Mouse (Mus musculus) G1E (cell line): Measurements from ENCODE around the gene Zw10. TPM values are rescaled to one million over a fixed set of nuclear protein-coding genes. Genes with fewer than 3 reads are reported as not detected.

ENCODE experiments used
- ATAC-seq: 2 replicates; pipeline ENCODE4 v1.8.0; 2016; ENCODE audit warnings: mild to moderate bottlenecking; ENCODE audit not compliant: insufficient number of reproducible peaks, poor library complexity, low FRiP score, severe bottlenecking; ENCODE audit errors: extremely low read depth
- DNase-seq: peaks from one replicate; pipeline ENCODE4 v3.0.0; 2012; ENCODE audit warnings: low spot score
- H3K27me3 ChIP-seq: 2 replicates; pipeline ENCODE4 v1.6.1; 2012; ENCODE audit warnings: mild to moderate bottlenecking, low read length, inconsistent platforms; ENCODE audit not compliant: insufficient read depth
- H3K36me3 ChIP-seq: replicated peaks from 2 replicates; pipeline ENCODE3; 2012; ENCODE audit warnings: mild to moderate bottlenecking, inconsistent platforms
- H3K4me1 ChIP-seq: 2 replicates; pipeline ENCODE4 v1.6.1; 2012; ENCODE audit warnings: low read depth, low read length, inconsistent platforms, mixed read lengths; ENCODE audit not compliant: insufficient read depth
- H3K4me3 ChIP-seq: 2 replicates; pipeline ENCODE4 v1.5.1; 2012; ENCODE audit warnings: low read depth, mild to moderate bottlenecking, inconsistent platforms, low read length, moderate library complexity, mixed read lengths
- H3K9me3 ChIP-seq: replicated peaks from 2 replicates; pipeline ENCODE4 v1.6.1; 2012; ENCODE audit warnings: inconsistent platforms
- CTCF ChIP-seq: IDR thresholded peaks from 2 replicates; pipeline ENCODE4 v1.5.1; 2012; ENCODE audit warnings: low read depth, low read length, inconsistent platforms, mixed read lengths
- GATA1 ChIP-seq: IDR thresholded peaks from 2 replicates; pipeline ENCODE4 v1.6.1; 2012; ENCODE audit warnings: borderline replicate concordance, low read length, inconsistent platforms, mixed read lengths
- GATA2 ChIP-seq: IDR thresholded peaks from 2 replicates; pipeline ENCODE4 v1.6.1; 2012; ENCODE audit warnings: low read depth, low read length, inconsistent platforms, borderline replicate concordance
- POLR2AphosphoS5 ChIP-seq: IDR thresholded peaks from 2 replicates; pipeline ENCODE4 v1.6.1; 2012; ENCODE audit warnings: low read depth, low read length, inconsistent platforms; ENCODE audit not compliant: insufficient replicate concordance
- TAL1 ChIP-seq: conservative IDR thresholded peaks from 2 replicates; pipeline ENCODE4 v1.6.1; 2012; ENCODE audit warnings: low read depth, low read length, inconsistent platforms, mixed read lengths
- polyA plus RNA-seq: library from polyadenylated mRNA; stranded (reverse); fragments of >175 nt; gene quantifications from 2 replicates; pipeline ENCODE4 v1.2.3, GENCODE M21; 2012
- total RNA-seq, 2 experiments: library from RNA; stranded (forward) in 1 of 2; stranded (reverse) in 1 of 2; fragments of 200-1000 nt in 1 of 2; fragments of >200 nt in 1 of 2; fragmentation: Nextera tagmentation in 1 of 2; gene quantifications; 2 replicates each; pipeline ENCODE4 v1.2.3; 2014 to 2017

The Zw10 gene
- total and polyA plus RNA-seq, 3 experiments, result 6.6 to 53.1 (median 46.4) TPM

DNA sequence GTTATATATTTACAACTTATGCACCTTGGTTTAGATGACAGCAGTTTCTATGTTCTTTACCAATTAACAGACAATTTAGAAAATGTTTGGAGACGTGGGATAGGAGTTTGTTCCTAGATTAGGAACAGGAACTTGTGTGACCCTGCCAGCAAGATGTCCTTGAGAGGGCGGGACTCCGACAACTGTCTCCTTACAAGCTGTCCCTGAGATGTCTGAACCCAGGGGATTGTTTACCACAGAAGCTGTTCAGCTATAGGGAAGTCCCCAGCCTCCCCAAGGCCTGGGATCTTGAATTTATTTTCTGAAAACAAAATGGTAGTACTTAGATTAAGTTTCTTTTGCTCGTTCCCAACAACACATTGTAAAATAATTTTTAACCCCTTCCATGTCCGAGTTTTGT lies 4.5 kb upstream of the Zw10 start:
- no peaks in the 10 kb centered on the region for H3K9me3 ChIP-seq
- H3K36me3 ChIP-seq, result no peaks in the 10 kb centered on the region
- H3K27me3 ChIP-seq, result peaks cover 20% of the 10 kb centered on the region
- ATAC-seq (no peak), DNase-seq (no peak)
- no peak for TF ChIP-seq GATA1
- TF ChIP-seq POLR2AphosphoS5, result no peak
- TF ChIP-seq TAL1, result no peak
- no peak for TF ChIP-seq GATA2
- TF ChIP-seq CTCF, result no peak
- no peak overlapping the region for H3K4me3 ChIP-seq
- peaks cover 13% of the 10 kb centered on the region for H3K4me1 ChIP-seq

DNA sequence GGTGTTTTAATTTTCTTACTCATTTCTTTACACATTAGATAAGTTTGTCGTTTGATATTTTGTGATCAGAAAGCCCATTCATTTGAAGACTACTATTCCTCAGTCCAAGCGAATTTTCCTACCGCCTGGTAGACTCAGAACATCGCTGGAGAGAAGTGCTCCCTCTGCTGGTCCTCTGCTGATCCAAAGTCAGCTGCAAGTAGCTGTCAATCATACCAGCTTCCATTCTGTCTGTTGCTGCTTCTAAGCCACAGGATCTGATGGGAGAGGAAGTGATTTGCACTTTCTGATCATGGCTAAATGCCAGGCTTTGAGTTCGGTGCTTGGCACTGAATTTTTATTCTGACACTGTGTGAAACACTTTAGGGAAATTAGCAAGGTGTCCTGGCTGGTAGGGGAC lies 4.1 kb upstream of the Zw10 start:
- H3K4me3 ChIP-seq, result no peak overlapping the region
- peak; percentile 64 for TF ChIP-seq CTCF
- no peak for TF ChIP-seq POLR2AphosphoS5
- no peak for TF ChIP-seq GATA2
- no peak for TF ChIP-seq TAL1
- no peak for TF ChIP-seq GATA1
- peaks cover 20% of the 10 kb centered on the region for H3K27me3 ChIP-seq
- DNase-seq (peak; percentile 30), ATAC-seq (no peak)
- H3K9me3 ChIP-seq, result no peaks in the 10 kb centered on the region
- no peaks in the 10 kb centered on the region for H3K36me3 ChIP-seq
- peaks cover 18% of the 10 kb centered on the region for H3K4me1 ChIP-seq

DNA sequence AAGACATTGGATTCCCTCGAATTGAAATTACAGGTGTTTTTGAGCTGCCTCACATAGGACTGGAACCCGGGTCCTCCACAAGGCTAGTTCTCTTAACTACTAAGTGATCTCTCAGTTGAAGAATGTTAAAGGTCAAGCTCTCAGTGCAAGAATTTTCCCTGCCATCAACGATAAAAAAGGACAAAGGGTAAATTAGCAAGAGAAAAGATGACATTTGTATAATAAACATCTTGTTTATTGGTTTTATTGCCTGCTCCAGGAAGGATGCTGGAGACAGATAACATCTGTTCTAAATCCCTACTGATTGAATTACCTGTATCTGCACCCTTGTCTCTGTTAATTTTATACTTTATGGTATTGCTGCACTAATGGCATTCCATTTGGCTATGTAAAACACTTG lies 1.4 kb upstream of the Zw10 start:
- peaks cover 12% of the 10 kb centered on the region for H3K36me3 ChIP-seq
- TF ChIP-seq GATA1 (no peak), POLR2AphosphoS5 (no peak), GATA2 (no peak), TAL1 (no peak), CTCF (no peak)
- H3K4me3 ChIP-seq, result no peak overlapping the region
- H3K4me1 ChIP-seq, result peaks cover 25% of the 10 kb centered on the region
- no peaks in the 10 kb centered on the region for H3K9me3 ChIP-seq
- H3K27me3 ChIP-seq, result peaks cover 8% of the 10 kb centered on the region; the same call in 1 of the 2 replicates
- ATAC-seq (no peak), DNase-seq (no peak)

DNA sequence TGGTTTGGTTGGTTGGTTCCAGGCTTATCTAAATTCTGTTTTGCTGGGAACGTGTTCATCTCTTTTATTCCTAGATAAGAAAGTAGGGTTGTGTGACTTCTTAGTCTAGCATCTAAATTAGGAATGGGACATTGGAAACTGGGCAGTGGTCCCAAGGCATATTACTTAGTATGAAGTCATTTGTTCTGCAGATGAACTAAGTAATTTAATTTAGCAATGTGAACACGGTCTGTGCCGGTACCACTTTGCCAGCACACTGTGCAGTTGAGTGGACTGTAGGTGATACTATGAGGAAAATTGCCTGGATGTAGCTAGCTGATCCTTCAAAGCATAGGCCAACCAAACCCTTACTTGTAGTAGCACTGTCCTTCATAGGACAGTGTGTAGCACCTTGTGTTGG lies 21.4 kb downstream of the Zw10 start:
- Histone ChIP-seq H3K27me3 (no peaks in the 10 kb centered on the region), H3K9me3 (no peaks in the 10 kb centered on the region), H3K4me1 (no peaks in the 10 kb centered on the region), H3K4me3 (no peak overlapping the region), H3K36me3 (peaks cover 86% of the 10 kb centered on the region)
- TF ChIP-seq GATA1 (no peak), TAL1 (no peak), CTCF (no peak), GATA2 (no peak), POLR2AphosphoS5 (no peak)
- no peak for DNase-seq
- no peak for ATAC-seq

DNA sequence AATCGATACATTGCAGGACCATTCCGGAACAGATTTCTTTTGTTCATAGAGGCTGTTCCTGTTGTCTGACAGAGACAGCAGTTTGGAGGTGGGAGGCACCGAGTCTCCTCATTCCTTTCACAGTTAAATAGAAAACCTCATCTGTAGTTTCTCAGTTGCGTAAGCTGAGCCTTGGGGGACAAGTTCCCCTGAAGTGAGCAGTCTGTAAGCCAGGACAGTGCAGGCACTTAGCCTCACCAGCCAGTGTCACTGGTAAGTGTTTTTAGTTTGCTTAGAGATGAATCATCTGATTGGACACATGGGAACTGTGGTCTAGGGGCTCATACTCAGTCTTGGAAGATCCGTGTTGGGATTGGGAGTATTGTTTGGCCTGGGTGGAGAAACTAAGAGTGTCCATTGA lies 25.7 kb downstream of the Zw10 start, which contains the start of gene Tmprss5:
TSS of gene Tmprss5 (plus strand) at position 154 of the 400 bp plus-strand sequence.
- TF ChIP-seq POLR2AphosphoS5 (no peak), CTCF (no peak), GATA2 (no peak), GATA1 (no peak), TAL1 (no peak)
- Histone ChIP-seq H3K36me3 (peaks cover 60% of the 10 kb centered on the region), H3K4me3 (no peak within 1 kb of the TSS), H3K4me1 (no peaks in the 10 kb centered on the region), H3K9me3 (no peaks in the 10 kb centered on the region), H3K27me3 (no peaks in the 10 kb centered on the region)
- ATAC-seq (no peak), DNase-seq (no peak)

DNA sequence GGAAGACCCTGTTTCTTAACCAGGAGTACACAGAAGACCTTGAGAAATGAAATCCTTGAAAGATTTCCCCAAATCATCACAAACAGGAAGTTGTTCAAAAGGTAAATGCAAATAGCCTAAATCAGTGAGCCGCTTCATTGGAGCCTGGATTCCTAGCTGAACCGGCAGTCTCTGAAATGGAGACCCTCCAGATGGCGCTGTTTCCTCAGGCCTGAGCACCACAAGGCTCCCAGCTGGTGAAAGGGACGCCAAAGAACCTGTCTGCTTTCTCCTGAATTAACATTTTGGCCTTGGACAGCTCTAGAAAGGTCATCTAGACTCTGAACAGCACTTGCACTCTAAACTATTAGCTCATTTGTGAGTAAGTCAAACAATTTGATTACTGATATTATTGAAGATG lies 26.1 kb downstream of the Zw10 start:
- DNase-seq, result no peak
- no peak for TF ChIP-seq GATA1
- 0 out of 2 replicates have a peak, but pooled peaks have one; percentile 22 for TF ChIP-seq CTCF
- TF ChIP-seq TAL1, result no peak
- H3K4me1 ChIP-seq, result no peaks in the 10 kb centered on the region
- H3K36me3 ChIP-seq, result peaks cover 60% of the 10 kb centered on the region
- no peaks in the 10 kb centered on the region for H3K27me3 ChIP-seq
- ATAC-seq, result no peak
- H3K9me3 ChIP-seq, result no peaks in the 10 kb centered on the region
- no peak overlapping the region for H3K4me3 ChIP-seq

DNA sequence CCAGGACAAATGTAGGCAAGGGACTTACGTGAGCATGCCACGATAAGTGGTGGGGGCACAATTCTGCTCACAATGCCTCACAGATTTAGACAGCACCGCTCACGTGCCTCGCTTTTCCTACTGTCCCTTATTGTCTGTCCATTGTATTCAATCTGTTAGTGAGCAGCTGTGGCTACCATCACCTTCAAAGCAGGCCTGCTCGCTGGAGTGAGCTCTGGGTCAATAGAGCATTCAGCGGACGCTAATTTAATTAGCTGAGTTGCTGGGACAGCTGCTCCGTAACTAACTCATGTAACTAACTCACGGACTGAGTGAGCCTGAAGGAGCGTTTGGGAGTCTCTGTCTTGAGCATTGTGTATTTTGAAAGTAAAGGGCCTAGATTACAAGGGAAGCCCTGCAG lies 31.9 kb downstream of the Zw10 start:
- no peak for TF ChIP-seq CTCF
- TF ChIP-seq TAL1, result no peak
- no peak for TF ChIP-seq GATA1
- TF ChIP-seq POLR2AphosphoS5, result no peak
- TF ChIP-seq GATA2, result no peak
- Histone ChIP-seq H3K27me3 (0 out of 2 replicates have a peak, but pooled peaks cover 2% of the 10 kb centered on the region), H3K4me3 (no peak overlapping the region), H3K36me3 (peaks cover 10% of the 10 kb centered on the region), H3K4me1 (no peaks in the 10 kb centered on the region), H3K9me3 (no peaks in the 10 kb centered on the region)
- no peak for DNase-seq
- no peak for ATAC-seq
